Comparison of ENCODE assay signal across 8 mouse cellular contexts in genomic region chr10:93888935-93889578, GRCm38 (mm10). TPM values are rescaled to one million over a fixed set of nuclear protein-coding genes. Genes with fewer than 3 reads are reported as not detected.
A peak's percentile ranks its signal among the peaks of the same experiment; 100 is the strongest.
DNase-seq lines count a peak whose midpoint lies in the region; ATAC-seq and TF ChIP-seq lines count a peak whose summit lies in the region.

No protein-coding gene starts in this region.

- peak overlapping the region; percentile 97 for H3K9ac ChIP-seq in forebrain, embryonic 13.5 days
- peak overlapping the region; percentile 92 for H3K9ac ChIP-seq in midbrain, embryonic 16.5 days (ENCODE audit: low read depth, low read length)

- H3K36me3 ChIP-seq in forebrain, embryonic 13.5 days (ENCODE audit: poor library complexity, severe bottlenecking): peaks cover 29% of the 10 kb centered on the region
- H3K36me3 ChIP-seq in hindbrain, embryonic 10.5 days: peaks cover 33% of the 10 kb centered on the region
- H3K36me3 ChIP-seq in limb, embryonic 10.5 days: peaks cover 35% of the 10 kb centered on the region
- peaks cover 14% of the 10 kb centered on the region; the same call in 1 of the 2 replicates for H3K36me3 ChIP-seq in midbrain, embryonic 16.5 days (ENCODE audit: control insufficient read depth, insufficient read depth, low read length)

- H3K9me3 ChIP-seq in forebrain, embryonic 13.5 days (replicated peaks): no peaks in the 10 kb centered on the region
- no peaks in the 10 kb centered on the region for H3K9me3 ChIP-seq in hindbrain, embryonic 10.5 days
- H3K9me3 ChIP-seq in limb, embryonic 10.5 days (replicated peaks): no peaks in the 10 kb centered on the region
- H3K9me3 ChIP-seq in midbrain, embryonic 16.5 days (replicated peaks; ENCODE audit: control insufficient read depth, low read length, poor library complexity, severe bottlenecking): no peaks in the 10 kb centered on the region

- no peak for TF ChIP-seq POLR2A in lung, adult 2 months (IDR thresholded peaks at IDR 0.05; ENCODE audit: borderline replicate concordance, extremely low read depth, low read depth, low read length)

- peak overlapping the region; percentile 91 for H3K4me3 ChIP-seq in lung, adult 2 months (replicated peaks; ENCODE audit: extremely low read depth, low read depth, low read length)
- H3K4me3 ChIP-seq in forebrain, embryonic 13.5 days: peak overlapping the region; percentile 99
- peak overlapping the region; percentile 98 for H3K4me3 ChIP-seq in hindbrain, embryonic 10.5 days
- H3K4me3 ChIP-seq in limb, embryonic 10.5 days: peak overlapping the region; percentile 85
- H3K4me3 ChIP-seq in midbrain, embryonic 16.5 days (ENCODE audit: low read depth, low read length): peak overlapping the region; percentile 98

- H3K27me3 ChIP-seq in forebrain, embryonic 13.5 days: no peaks in the 10 kb centered on the region
- no peaks in the 10 kb centered on the region for H3K27me3 ChIP-seq in hindbrain, embryonic 10.5 days (ENCODE audit: insufficient read depth, poor library complexity, severe bottlenecking)
- no peaks in the 10 kb centered on the region for H3K27me3 ChIP-seq in limb, embryonic 10.5 days (ENCODE audit: low read depth, poor library complexity, severe bottlenecking)
- no peaks in the 10 kb centered on the region; the same call in 1 of the 2 replicates for H3K27me3 ChIP-seq in midbrain, embryonic 16.5 days (ENCODE audit: control insufficient read depth, insufficient read depth, low read depth, low read length)

- no peak for DNase-seq in lung, adult 2 months
- no peak for DNase-seq in lung, postnatal 25 days (ENCODE audit: low spot score)
- DNase-seq in adrenal gland, postnatal 14 days: peak; percentile 64
- DNase-seq in hindbrain, embryonic 10.5 days (ENCODE audit: low spot score): no peak
- DNase-seq in limb, embryonic 10.5 days (ENCODE audit: low spot score): peak; percentile 74
- DNase-seq in thymus, postnatal 4 days: peak; percentile 69

- under 1% methylated on average over 38 of the region's 38 CpGs for WGBS in lung, adult 2 months
- WGBS in forebrain, embryonic 13.5 days: under 1% methylated on average over 38 of the region's 38 CpGs
- WGBS in hindbrain, embryonic 10.5 days: under 1% methylated on average over 38 of the region's 38 CpGs
- WGBS in limb, embryonic 10.5 days: under 1% methylated on average over 38 of the region's 38 CpGs
- under 1% methylated on average over 37 of the region's 38 CpGs for WGBS in midbrain, embryonic 16.5 days

- peak overlapping the region; percentile 87 for H3K4me2 ChIP-seq in forebrain, embryonic 13.5 days
- peak overlapping the region; percentile 92 for H3K4me2 ChIP-seq in midbrain, embryonic 16.5 days (ENCODE audit: low read length)

- no peak for TF ChIP-seq CTCF in lung, adult 2 months (IDR thresholded peaks at IDR 0.05; ENCODE audit: insufficient read depth, low read length)

- peaks cover 7% of the 10 kb centered on the region; the same call in 1 of the 2 replicates for H3K4me1 ChIP-seq in lung, adult 2 months (ENCODE audit: control insufficient read depth, insufficient read depth, low read length)
- peaks cover 17% of the 10 kb centered on the region for H3K4me1 ChIP-seq in forebrain, embryonic 13.5 days
- peaks cover 12% of the 10 kb centered on the region for H3K4me1 ChIP-seq in hindbrain, embryonic 10.5 days (replicated peaks)
- H3K4me1 ChIP-seq in limb, embryonic 10.5 days: peaks cover 10% of the 10 kb centered on the region
- peaks cover 16% of the 10 kb centered on the region for H3K4me1 ChIP-seq in midbrain, embryonic 16.5 days (ENCODE audit: control insufficient read depth, insufficient read depth, low read length)

- peak; percentile 76 for ATAC-seq in forebrain, embryonic 13.5 days
- ATAC-seq in midbrain, embryonic 16.5 days: peak; percentile 70

- H3K27ac ChIP-seq in forebrain, embryonic 13.5 days: peak overlapping the region; percentile 93
- H3K27ac ChIP-seq in hindbrain, embryonic 10.5 days: peak overlapping the region; percentile 96
- peak overlapping the region; percentile 93 for H3K27ac ChIP-seq in limb, embryonic 10.5 days
- peak overlapping the region; percentile 92 for H3K27ac ChIP-seq in midbrain, embryonic 16.5 days (ENCODE audit: low read length)

RNA-seq across cellular contexts. Expression of gene Metap2, which starts 7.8 kb away (rescaled TPM):
- polyA plus RNA-seq in lung, adult 2 months (2012; rRNA removed): 32.1 and 42.0 TPM in 2 replicates
- total RNA-seq in adrenal gland, postnatal 14 days (2021): 239 and 243 TPM in 2 replicates
- polyA plus RNA-seq in forebrain, embryonic 13.5 days (2015; fragmentation: Nextera tagmentation; extraction: Ambion mirVana): 194 and 212 TPM in 2 replicates
- polyA plus RNA-seq in hindbrain, embryonic 10.5 days (2016; fragmentation: Nextera tagmentation; extraction: Ambion mirVana): 198 and 220 TPM in 2 replicates
- 221 and 241 TPM in 2 replicates for polyA plus RNA-seq in limb, embryonic 10.5 days (2016; fragmentation: Nextera tagmentation; extraction: Ambion mirVana)
- 147 and 156 TPM in 2 replicates for polyA plus RNA-seq in midbrain, embryonic 16.5 days (2015; fragmentation: Nextera tagmentation; extraction: Ambion mirVana)

RNA-seq across cellular contexts. Expression of gene Usp44, which starts 57.7 kb away (rescaled TPM):
- polyA plus RNA-seq in lung, adult 2 months (2012; rRNA removed): 0.24 and 0.37 TPM in 2 replicates
- not detected in 2 replicates for total RNA-seq in adrenal gland, postnatal 14 days (2021)
- 3.0 and 4.1 TPM in 2 replicates for polyA plus RNA-seq in forebrain, embryonic 13.5 days (2015; fragmentation: Nextera tagmentation; extraction: Ambion mirVana)
- 12.6 and 16.7 TPM in 2 replicates for polyA plus RNA-seq in hindbrain, embryonic 10.5 days (2016; fragmentation: Nextera tagmentation; extraction: Ambion mirVana)
- 1.0 and 1.1 TPM in 2 replicates for polyA plus RNA-seq in limb, embryonic 10.5 days (2016; fragmentation: Nextera tagmentation; extraction: Ambion mirVana)
- polyA plus RNA-seq in midbrain, embryonic 16.5 days (2015; fragmentation: Nextera tagmentation; extraction: Ambion mirVana): 0.14 and 0.30 TPM in 2 replicates

Comparison
In these comparisons a context has a peak if more than half of its experiments do, and no peak if none do; other contexts are left out.
1. DNase-seq: peak in adrenal gland, postnatal 14 days (single experiment), limb, embryonic 10.5 days (single experiment) and thymus, postnatal 4 days (single experiment); none in lung, adult 2 months (single experiment), lung, postnatal 25 days (single experiment) and hindbrain, embryonic 10.5 days (single experiment).
2. Peak in every context shown above with its lines, with median percentiles within 50 percentile points of each other: H3K4me3 ChIP-seq and H3K27ac ChIP-seq.